Mouse (Mus musculus) bone marrow macrophage, adult 2 months (primary cell): ENCODE measurements at regions not wholly inside any gene's neighbourhood (a gene's known extent, or its start where the extent isn't known, plus 50 kb on each side); places are given as distances from the start of the nearest gene placed in this dataset.

Source experiments
- CTCF ChIP-seq: IDR thresholded peaks from 2 replicates; pipeline ENCODE4 v1.5.1; 2012; ENCODE audit warnings: low read depth, mild to moderate bottlenecking, low read length, moderate library complexity
- POLR2A ChIP-seq: IDR thresholded peaks from 2 replicates; pipeline ENCODE4 v1.6.1; 2012; ENCODE audit warnings: mild to moderate bottlenecking, low read depth, low read length, borderline replicate concordance

DNA sequence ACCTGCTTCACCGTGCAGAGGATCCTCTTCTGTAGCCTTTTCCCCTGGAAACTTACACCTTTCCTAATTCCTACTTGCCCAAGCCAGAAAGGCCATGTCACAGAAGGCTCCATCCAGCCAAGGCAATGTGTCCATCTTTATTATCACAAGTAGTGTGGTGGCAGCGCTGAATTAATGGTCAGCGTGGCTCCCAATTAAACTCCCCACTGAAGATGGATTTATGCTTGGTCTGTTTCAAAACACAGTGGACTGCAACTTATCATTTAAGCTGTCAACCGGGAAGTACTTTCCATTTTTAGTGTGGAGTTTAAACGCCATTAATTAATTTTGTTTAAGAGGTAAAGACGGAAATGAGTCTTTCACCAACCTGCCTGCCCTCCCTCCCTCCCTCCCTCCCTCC is 170.1 kb upstream of the Nrp1 start:
- TF ChIP-seq CTCF, result no peak
- TF ChIP-seq POLR2A, result no peak
